Mouse (Mus musculus): ENCODE measurements at regions not wholly inside any gene's neighbourhood (a gene's known extent, or its start where the extent isn't known, plus 50 kb on each side); places are given as distances from the start of the nearest gene placed in this dataset.

DNA sequence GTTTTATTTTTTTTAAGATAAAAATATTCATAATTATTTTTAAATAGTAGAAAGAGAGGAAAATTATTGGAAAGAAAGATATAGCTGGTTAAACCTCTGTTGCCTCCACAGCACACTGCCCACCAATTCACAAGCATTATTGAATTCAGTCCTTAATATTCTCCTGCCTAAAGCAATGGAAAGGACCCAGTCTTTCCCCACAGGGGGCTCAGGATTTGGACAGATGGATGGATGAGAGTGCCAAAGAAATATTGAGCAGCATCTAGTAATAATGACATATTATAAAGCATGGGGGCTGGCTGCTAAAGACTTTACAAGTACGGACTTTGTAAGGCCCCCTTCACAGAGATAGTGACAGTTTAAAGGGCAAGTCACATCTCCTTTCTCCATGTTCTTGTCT lies 191.6 kb upstream of the Acvr2a start:
- TF ChIP-seq POLR2A (IDR thresholded peaks at IDR 0.05; ENCODE audit: extremely low read depth, insufficient read depth, low read length) = no peak
- TF ChIP-seq CTCF (IDR thresholded peaks at IDR 0.05; ENCODE audit: extremely low read depth, insufficient read depth, low read length) = no peak

All from cortical plate, adult 2 months (tissue).